Mouse (Mus musculus): ENCODE results near the gene Ripor1.
A peak's percentile ranks its signal among the peaks of the same experiment; 100 is the strongest.
"Not testable (repeated sequence)": the region's sequence is repeated elsewhere in the genome, so short reads cannot be mapped to it uniquely, and the experiment has no call there.

Ripor1 gene

GRCm38 (mm10) chr8:105604804-105605381, at the start of gene Ripor1:
Gene Ripor1, plus strand, starts transcription at chr8:105605255.
- peak; percentile 76 to 84 for DNase-seq

GRCm38 (mm10) chr8:105562863-105563262, 42.2 kb upstream of the Ripor1 start:
- no peak for DNase-seq

- DNase-seq: no peak
Measured at GRCm38 (mm10) chr8:105563871-105564270, 41.2 kb upstream of the Ripor1 start.

- DNase-seq: not testable (repeated sequence)
Measured at GRCm38 (mm10) chr8:105564573-105565229, 40.4 kb upstream of the Ripor1 start.

- peak in 1 of 2 experiments; percentile 48 for DNase-seq
Measured at GRCm38 (mm10) chr8:105565401-105565881, 39.6 kb upstream of the Ripor1 start.

DNA sequence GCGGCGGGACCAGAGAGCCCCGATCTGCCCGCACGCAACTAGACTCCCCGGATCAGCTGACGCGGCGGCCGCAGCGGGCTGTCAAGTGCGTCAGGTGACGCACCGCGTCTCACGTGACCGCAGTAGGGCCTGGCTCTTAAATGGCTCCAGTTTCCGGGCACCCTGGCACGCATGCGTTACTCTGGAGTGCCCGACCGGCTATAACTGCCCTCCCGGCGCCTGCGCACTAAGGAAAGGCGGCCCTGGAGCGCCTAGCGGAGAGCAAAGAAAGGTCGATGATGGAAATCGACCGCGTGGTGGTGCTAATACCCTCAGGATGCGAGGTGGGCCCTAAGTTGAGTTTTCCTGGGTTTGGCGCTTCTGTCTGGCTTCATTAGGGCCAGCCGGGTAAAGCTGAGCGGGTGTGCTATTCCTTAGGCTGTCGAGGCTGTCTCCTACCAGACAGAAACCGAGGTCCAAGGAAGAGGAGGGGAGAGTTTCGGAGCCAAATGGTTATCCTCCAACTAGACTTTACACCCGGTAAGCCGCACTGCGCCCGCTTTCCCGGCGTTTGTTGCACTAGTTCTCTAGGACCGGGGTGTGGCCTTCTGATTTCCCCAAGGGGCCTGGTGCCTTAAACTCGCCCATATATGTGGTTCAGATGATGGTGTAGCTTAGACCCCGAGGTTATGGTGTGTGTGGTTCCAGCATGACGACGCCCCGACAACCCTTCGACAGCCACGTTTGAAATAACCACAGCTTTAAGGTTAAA, 38.9 kb upstream of the Ripor1 start, which contains the start of gene Atp6v0d1:
Gene Atp6v0d1, minus strand, starts transcription at position 96 of the 751 bp plus-strand sequence.
- DNase-seq: peak; percentile 99 to 100

DNA sequence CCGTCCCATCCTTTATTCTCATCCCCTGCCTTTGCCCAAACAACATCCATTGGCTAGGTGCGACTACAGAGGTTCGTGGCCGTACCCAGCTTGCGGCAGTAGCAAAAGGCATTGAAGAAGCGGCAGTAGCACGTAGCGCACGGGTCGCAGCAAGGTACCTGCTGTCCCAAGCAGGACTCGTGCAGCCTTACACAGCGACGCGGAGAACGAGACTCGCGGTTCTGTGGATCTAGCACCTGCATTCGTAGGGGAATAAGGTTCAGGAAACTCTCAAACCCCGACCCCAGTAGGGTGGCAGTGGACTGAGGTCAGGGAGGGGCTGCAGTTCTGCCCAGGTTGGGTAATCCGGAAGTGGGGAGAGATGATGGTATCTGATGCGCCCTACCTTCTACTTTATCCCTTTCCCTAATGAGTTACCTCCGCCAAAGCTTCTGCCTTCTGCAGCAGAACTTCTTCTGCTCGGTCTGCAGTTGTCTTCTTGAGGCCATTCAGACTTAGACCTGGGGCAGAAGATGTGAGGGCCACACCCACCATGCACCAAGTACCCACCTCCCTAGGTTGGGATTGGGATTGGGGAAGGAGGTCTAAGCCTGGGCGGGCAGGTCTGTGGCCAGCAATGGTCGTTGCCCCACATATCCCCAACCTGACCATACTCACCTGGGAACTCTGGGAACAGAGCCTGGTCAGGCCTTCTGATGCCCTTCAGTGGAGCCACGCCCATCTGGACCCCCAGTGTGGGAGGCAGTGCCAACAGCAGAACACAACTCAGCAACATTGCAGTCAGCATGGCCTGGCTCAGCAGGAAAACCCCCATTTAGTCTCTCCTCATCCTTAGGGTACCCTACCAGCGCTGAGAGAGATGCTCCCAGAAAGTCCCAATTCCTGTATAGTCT, 38.1 kb upstream of the Ripor1 start:
- peak in 1 of 2 experiments; percentile 12 for DNase-seq

DNA sequence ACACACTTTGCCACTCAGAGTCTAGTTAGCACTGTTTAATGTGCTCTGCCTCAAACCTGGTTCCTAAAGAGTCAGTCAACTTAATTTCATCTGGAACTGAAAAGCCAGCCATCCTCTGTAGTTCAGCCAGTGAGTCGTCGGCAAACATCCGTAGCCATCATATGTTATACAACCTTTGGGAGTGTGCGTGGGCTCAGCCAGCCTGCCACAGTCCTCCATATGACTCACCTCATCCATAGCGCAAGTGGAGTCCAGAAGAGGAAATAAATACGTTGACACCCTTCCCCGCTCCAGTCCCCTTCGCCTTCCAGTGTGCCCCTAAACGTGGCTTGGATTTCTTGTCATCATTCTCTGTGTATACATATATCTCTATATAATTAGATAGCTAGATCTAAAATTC, 33.2 kb upstream of the Ripor1 start:
- DNase-seq: no peak

- DNase-seq: peak; percentile 65 to 72
Measured at GRCm38 (mm10) chr8:105573427-105573826, 31.6 kb upstream of the Ripor1 start.

GRCm38 (mm10) chr8:105574741-105575140, 30.3 kb upstream of the Ripor1 start:
- DNase-seq: no peak

- DNase-seq: no peak
Measured at GRCm38 (mm10) chr8:105575538-105575937, 29.5 kb upstream of the Ripor1 start.

GRCm38 (mm10) chr8:105579719-105580118, 25.3 kb upstream of the Ripor1 start:
- DNase-seq: no peak

- no peak for DNase-seq
Measured at GRCm38 (mm10) chr8:105592431-105592830, 12.6 kb upstream of the Ripor1 start.

GRCm38 (mm10) chr8:105593859-105594258, 11.2 kb upstream of the Ripor1 start:
- DNase-seq: no peak

DNA sequence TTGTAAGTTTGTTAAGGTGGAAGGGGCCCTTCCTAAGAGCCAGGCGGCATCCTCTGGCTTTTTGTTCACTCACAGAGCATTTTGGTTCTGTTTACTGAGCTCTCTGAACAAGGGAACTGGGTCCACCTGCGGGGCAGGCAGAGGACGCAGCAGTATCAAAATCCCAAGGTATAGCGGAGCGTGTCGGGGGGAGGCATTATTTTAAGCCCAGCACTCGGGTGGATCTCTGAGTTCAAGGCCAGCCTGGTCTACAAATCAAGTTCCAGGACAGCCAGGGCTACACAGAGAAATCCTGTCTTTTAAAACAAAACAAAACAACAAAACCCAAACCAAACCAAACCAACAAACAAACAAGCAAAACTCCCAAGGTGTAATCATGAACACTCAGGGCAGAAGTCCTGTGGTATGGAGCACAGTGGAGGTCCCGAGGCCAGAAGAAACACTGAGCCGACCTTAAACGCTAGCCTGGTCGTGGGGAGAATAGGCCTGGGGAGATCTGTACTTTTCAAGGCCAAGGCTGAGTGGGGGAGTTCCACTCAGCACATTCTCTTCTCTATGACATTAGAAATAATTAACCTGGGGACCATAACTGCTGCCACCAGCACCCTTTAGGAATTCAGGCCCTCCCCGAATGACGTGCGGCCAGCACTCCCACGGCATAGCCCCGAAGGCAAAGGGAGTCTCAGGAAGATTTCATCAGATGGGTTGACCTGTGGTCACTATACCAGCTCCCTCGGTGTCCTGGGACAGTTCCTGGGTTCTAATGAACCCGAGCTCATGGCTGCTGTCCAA, 10.4 kb upstream of the Ripor1 start:
- no peak for DNase-seq

DNA sequence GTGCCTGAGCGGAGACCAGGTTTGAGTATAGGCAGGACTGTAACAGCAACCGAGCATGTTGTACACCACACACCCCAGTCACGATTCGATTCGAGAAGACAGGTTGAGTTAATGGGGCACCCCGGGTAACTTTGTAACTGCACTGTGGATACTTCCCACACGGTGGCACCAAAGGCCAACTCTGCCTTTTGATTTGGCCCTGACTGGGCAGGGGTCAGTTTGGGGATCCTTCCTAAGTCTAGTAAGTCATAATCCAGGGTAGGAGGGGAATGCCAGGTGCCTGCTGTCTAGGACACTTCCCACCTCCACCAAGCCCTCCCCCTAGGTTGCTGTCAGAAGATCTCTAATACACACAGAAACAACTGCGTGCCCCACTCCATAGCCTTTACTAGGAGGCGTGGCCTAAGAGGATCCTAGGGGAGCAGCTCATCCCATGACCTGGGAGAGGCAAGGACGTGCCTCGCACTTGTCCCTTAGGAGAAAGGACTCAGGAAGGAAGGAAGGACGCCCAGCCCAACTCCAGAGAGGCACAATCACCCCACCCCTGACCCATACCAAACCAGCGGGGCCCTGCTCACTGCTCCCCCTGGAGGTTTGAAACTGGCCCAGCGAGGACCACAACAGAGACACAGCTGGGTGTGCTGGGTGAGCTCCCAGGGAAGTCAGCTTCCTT, 8.6 kb upstream of the Ripor1 start:
- DNase-seq: peak; percentile 88 to 91

DNA sequence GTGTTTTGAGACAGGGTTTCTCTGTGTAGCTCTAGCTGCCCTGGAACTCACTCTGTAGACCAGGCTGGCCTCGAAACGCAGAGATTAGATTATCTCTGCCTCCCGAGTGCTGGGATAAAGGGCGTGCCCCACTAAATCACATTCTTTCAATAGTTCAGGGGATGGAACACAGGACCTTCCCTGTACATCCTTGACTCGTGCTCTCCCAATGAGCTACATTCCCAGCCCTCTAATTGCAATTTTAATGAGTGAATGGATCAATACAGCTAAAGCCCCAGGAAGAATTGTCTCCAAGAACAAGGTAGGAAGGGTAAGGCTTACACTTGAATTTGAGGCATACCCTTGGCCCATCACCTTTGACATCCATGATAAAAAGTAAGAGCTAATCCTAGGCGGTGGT, 6.3 kb upstream of the Ripor1 start:
- DNase-seq: no peak

GRCm38 (mm10) chr8:105601301-105601700, 3.8 kb upstream of the Ripor1 start:
- no peak for DNase-seq

DNA sequence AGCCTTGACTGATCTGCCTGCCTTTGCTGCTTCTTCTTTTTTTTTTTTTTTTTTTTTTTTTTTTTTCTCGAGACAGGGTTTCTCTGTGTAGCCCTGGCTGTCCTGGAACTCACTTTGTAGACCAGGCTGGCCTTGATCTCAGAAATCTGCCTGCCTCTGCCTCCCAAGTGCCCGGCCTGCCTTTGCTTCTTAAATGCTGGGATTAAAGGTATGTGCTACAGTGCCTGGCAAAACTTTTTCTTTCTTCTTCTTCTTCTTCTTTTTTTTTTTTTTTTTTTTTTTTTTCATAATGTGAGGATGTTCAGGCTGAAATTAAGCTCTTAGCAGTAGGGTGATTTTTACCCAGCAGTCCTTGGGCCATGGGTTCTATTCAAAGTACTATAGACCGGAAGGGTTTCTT, 2.5 kb upstream of the Ripor1 start:
- DNase-seq: not testable (repeated sequence)

GRCm38 (mm10) chr8:105605491-105606188, 585 bp downstream of the Ripor1 start:
- peak; percentile 50 to 54 for DNase-seq
